Mouse (Mus musculus): Measurements from ENCODE around the gene Defb23.
"Not testable (repeated sequence)": the region's sequence is repeated elsewhere in the genome, so short reads cannot be mapped to it uniquely, and the experiment has no call there.

Gene Defb23

DNA sequence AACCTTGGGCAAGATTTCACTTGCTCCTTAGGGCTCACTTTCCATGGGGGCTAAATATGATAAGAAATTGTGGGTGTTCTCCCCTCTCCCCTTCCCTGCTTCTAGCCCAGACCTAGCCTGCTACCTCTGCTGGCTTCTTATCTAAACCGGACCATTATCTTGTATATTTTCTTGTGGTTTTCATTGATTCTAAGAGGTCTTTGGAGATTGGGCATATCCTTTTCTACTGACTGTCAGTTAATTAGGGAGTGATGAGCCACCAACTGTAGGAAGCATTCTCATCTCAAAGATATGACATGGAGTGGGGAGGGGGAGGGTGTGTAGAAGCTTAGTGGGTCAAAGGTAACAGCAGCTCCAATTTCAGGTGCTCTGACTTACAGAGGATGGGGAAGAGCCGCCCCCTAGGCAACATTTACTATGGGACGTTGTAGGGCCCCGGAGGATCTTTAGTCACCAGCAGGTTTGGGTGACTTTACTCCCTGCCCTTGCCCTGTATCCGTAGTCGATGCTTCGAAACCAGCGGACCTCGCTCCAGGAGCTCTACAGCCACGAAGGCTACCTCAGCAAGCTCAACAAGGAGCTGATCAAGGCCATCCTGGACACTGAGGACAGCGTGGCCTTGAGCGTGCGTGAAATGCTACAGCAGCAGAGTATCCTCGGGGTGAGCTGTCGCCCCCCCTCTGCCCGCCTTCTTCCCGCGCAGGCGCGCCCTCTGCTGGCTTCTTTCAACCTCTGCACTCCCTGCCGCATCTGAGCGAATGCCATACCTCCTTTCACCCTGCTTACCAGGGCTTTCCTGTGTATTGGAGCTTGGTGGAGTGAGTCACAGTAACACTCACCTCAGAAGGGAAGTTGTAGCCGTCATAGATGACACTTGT is 27.2 kb downstream of the Defb23 start:
- DNase-seq (ENCODE audit: low spot score): peak; percentile 89

DNA sequence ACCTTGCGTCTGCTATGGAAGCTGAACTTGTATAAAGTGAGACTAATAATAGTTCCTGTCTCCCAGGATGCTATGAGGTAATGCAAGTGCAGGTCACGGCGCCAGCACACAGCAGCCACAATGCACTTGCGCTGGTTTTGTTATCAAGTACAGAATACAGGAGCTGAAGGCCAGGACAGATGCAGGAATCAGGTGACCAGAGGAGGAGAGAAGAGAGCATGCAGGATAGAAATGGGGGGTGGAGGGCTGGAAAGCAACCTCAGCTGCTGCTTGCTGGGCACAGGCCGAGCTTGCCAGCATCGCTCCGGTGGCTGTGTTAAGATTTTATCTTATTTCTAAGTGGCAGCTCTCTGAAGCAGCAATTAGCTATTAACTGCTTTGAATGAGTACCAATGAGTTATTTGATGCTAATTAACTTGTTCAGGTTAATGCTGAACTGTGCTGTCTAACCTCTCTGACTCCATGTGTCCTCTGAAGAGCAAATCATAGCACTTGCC is 28.0 kb downstream of the Defb23 start:
- no peak for DNase-seq (ENCODE audit: low spot score)

DNA sequence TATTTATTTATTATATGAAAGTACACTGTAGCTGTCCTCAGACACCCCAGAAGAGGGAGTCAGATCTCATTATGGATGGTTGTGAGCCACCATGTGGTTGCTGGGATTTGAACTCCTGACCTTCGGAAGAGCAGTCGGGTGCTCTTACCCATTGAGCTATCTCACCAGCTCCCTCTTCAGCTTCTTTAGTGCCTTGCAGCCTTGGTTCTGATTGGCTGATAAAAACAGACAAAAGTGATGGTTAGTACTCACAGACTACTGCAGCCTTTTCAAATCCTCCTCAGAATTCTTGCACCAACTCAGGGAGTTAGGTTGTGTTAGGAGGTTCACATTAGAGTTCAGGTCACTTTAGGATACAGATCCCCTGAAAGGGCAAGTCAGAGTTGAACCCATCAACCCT is 35.9 kb downstream of the Defb23 start:
- not testable (repeated sequence) for DNase-seq (ENCODE audit: low spot score)

DNA sequence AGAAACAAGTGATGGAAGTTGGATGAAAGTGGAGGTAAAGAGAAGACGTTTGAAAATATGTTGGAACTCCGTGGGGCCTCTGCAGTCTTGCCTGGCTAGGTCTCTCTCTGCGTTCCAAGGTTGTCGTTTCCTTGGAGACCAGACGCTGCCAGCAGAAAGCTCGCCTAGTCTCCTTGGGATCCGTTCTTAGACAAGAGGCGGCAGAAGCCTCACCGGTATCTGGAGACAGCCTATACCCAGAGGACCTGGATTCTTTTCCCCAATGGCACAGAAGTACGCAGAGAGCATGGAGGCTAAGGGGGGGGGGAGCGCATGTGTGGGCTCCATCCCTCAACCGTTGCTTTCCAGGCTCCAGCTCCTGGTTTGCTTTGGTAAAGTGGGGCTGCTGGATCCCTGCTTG is 36.9 kb downstream of the Defb23 start:
- DNase-seq (ENCODE audit: low spot score): no peak

DNA sequence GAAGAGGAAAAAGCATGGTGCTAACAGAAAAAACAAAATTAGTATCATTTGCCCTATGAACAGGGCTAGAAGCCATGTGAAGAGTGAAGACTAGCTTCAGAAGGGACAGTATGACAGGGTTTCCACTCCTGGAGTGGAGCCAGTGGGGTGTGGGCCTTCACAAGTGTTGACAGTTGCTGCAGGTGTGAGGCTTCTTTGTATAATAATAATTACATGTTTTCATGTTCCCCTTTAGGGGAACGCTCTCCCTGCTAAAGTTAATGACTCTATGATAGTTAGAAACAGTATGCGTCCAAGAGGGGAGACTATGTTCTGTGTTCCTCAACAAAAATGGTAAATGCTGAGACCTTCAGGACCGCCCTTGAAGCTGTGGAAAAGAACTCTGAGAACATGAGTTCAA is 48.6 kb downstream of the Defb23 start:
- no peak for DNase-seq (ENCODE audit: low spot score)

DNA sequence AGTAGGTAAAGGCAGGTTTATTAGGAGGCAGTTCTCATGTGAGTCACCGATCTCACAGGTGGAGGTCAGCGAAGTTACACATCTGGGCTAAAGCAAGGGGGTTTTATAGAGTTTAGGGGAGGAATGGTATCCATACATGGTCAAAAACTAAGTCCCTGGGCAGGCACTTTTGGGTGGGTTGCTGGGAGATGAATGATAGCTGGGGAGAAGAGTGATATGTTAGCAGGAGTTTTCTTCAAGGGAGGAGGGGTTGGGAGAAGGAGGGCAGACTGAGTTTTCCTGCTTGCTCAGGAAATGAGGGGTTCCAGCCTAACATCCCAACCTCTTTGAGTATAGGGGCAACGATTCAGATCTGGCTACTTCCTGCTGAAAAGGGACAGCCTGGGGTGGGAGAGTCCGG is 49.1 kb downstream of the Defb23 start, which contains the start of gene 6820408C15Rik:
TSS of gene 6820408C15Rik (plus strand) at position 301 of the 400 bp plus-strand sequence.
- DNase-seq (ENCODE audit: low spot score): no peak

DNA sequence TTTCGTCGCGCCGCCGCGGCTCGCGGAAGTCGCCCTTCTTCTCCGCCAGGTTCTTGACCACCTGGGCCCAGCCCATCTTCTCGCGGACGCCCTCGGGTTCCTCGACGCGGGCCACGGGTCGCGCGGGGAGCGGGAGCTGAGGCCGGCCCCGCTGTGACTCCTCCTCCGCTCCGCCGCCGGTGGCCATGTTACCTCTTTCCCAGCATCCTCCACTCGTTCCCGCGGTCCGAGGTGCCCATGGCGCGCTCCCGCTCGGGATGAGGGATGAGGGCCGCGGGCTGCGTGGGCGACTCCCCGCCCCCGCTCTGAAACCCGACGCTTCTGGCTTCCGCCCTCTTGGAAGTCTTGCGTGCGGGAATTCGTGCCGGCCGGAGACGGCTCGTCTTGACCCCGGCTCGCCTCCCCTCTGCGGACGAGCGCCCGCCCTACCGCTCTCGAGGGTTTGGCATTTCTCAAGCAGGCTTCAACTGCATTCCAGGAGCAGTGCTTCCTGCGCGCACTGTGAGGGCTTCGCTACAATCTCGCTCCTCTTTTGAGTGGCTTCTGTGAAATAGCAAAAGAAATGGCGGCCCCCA is 49.7 kb downstream of the Defb23 start, which contains the start of gene Zcchc3:
TSS of gene Zcchc3 (minus strand) at position 437 of the 575 bp plus-strand sequence.
- DNase-seq (ENCODE audit: low spot score): peak; percentile 85

DNA sequence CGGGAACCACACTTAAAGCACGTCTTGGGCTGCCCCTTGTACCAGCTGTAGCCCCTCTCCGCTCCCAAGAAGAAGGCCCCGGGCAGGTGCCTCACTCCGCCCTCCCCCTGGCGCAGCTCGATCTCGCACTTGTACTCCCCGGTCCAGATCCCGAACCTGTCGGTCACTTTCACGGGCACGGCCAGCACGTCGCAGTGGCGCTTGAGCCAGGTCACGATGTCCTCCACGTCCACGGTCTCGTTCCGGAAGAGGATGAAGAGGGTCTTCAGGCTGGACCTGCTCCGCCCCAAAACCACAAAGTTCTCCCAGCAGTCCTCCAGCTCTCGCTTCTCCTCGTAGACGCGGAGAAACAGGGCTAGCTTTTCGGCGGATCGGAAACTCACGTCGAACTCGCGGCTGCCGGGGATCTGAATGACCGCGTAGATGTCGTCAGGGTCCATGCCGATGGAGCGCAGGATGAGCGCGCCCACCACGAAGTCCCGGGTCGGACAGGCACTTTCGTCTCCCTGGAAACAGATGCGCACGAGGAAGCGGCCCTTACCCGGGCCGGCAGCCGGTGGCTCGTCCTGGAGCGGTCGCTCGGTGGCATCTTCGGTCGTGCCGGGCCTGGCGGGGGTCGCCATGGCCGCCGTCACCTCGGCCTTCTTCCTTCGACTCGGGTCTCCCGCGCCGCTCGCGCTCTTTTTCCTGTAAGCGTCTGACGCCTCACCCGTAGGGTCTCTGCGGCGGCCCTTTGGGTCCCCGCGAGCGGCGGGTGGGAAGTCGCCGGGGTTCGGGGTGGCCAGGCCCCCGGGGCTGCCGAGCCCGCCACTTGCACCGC is 50.4 kb downstream of the Defb23 start:
- no peak for DNase-seq (ENCODE audit: low spot score)

DNA sequence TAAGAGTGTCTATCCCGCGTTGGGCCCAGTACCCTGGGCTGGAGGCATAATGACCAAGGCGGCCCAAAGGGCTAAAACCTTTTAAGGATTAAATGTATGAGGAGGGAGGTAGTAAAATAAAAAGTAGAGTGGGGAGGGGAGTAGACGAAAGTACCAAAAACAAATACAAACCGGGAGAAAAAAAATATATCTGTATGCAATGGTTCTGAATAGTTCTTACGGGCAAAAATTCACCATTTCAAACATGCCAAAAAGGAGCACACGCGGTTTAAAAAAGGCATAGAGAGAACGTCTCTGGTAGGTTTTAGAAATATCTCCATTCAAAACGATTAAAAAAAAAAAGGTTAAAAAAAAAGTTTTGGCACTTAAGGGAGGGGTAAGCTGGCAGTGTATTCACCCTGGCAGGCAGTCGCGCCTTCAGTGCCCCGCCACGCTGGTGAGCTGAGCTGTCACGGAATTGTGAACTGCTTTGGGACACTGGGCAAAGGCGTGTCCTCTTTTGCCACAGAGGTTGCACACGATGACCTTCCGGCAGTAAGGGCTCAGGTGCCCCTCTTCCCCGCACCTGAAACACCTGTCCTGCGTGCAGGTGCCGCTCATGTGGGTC is 51.2 kb downstream of the Defb23 start:
- no peak for DNase-seq (ENCODE audit: low spot score)

DNA sequence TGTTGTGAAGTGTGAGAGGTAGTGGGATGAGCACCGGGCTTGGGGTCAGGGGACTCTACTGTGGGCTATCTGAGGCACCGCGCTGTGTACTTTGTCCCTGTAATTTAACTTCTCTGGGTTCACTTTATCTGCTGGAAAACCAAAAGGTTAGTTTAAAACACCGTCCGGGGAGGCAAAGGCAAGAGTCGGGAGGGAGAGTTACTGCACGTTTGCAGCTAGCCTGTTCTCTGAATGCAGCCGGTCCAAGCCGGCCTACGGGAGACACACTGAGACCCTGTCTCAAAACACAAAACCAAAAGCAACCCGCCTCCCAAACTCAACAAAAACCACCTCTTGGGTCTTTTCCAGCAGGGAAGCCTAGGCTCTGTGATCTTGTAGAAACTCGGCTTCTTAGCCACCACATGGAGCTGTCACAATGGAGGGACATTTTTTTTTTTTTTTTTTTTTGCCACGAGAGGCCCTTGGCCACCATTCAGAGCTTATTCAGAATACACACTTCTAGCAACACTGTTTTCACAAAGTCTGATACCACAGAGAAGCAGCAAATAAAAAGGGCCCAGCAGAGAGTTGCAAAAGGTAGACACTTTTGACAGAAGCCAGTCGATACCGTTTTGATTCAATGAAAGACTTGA is 51.8 kb downstream of the Defb23 start:
- DNase-seq (ENCODE audit: low spot score): no peak

DNA sequence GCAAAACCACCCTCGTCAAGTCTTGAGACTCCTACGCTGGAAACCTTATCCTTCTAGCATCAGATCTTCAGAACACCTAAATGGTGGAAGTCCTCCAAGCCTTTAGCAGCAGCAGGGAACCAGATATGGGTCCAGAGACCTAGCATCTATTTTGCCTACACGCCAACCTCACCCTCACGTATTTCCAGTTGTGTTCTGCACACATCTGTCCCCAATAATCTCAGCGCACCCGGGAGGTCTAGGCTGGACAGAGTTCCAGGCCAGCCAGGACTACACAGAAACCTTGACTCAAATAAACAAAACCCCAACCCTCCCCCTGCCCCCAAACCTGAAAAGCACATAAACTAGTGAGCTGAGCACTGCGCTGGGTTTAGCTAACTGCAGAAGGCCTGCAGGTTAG is 52.9 kb downstream of the Defb23 start:
- DNase-seq (ENCODE audit: low spot score): no peak

DNA sequence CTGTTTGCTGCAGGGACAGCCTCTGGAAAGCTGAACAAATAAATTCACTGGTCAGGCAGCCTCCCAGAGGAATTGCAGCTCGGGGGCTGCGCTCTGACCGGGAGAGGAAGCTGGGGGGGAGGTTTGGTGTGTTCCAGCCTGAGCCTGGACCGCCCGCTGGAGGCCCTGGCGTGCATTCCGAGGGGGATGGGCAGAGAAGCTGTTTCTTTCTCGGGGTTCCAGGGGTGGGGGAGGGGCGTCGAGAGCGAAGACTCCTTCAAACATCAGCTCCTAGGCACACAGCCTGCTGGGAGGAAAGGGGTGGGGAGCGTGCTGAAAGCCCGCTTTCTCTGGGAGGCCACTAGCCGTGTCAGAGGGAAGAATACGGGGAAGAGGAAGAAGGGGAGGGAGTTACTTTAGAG is 53.4 kb downstream of the Defb23 start:
- DNase-seq (ENCODE audit: low spot score): peak; percentile 85

DNA sequence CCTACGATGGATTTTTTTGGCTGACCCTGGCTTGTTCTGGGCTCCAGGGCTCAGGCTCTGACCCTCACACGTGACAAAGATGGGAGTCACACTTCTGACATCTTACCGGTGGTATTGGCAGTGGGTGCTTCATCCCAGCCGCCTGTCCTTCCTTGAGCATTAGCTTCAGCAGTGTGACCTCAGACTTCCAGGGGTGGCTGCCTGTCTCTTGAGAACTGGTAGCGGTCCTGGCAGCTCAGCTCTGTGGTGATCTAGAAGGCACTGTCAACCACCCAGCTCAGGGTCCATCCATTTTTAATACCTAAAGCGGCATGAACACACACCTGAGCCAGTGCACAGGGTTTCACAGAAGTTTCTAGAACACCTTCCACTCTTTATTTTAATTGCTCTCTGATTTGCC is 54.6 kb downstream of the Defb23 start:
- no peak for DNase-seq (ENCODE audit: low spot score)
